In genomic region chr12:80013904-80014597, GRCm38 (mm10) we compare ENCODE assay signal across 8 mouse cellular contexts.
DNase-seq lines count a peak whose midpoint lies in the region; ATAC-seq and TF ChIP-seq lines count a peak whose summit lies in the region.

No protein-coding gene starts in this region.

- 29% methylated on average over 14 of the region's 14 CpGs for WGBS in embryonic facial prominence, embryonic 11.5 days
- 37% methylated on average over 14 of the region's 14 CpGs for WGBS in heart, embryonic 13.5 days
- 15% methylated on average over 14 of the region's 14 CpGs for WGBS in kidney, embryonic 16.5 days
- WGBS in liver, embryonic 12.5 days (ENCODE audit: insufficient replicate concordance), result 16% methylated on average over 14 of the region's 14 CpGs
- WGBS in midbrain, postnatal 0 days, result 6% methylated on average over 14 of the region's 14 CpGs

- no peaks in the 10 kb centered on the region for H3K9me3 ChIP-seq in embryonic facial prominence, embryonic 11.5 days (replicated peaks; ENCODE audit: control insufficient read depth, low read length)
- no peaks in the 10 kb centered on the region for H3K9me3 ChIP-seq in heart, embryonic 13.5 days
- H3K9me3 ChIP-seq in kidney, embryonic 16.5 days (ENCODE audit: low read length), result no peaks in the 10 kb centered on the region
- H3K9me3 ChIP-seq in liver, embryonic 12.5 days (replicated peaks), result no peaks in the 10 kb centered on the region
- no peaks in the 10 kb centered on the region for H3K9me3 ChIP-seq in midbrain, postnatal 0 days (ENCODE audit: low read length)

- TF ChIP-seq CTCF in left cerebral cortex, adult 2 months (IDR thresholded peaks at IDR 0.05), result no peak
- no peak for TF ChIP-seq CTCF in midbrain, postnatal 0 days (IDR thresholded peaks at IDR 0.05)

- intact Hi-C loops in left cerebral cortex, adult 2 months (cut with DNase I), result no loop called here

- ATAC-seq in embryonic facial prominence, embryonic 11.5 days (replicated peaks; ENCODE audit: insufficient number of reproducible peaks, low FRiP score, low TSS enrichment, low read depth), result no peak; the same call in 1 of the 2 replicates
- ATAC-seq in heart, embryonic 13.5 days (ENCODE audit: extremely low read depth, insufficient number of reproducible peaks, low FRiP score, low TSS enrichment), result no peak
- peak; percentile 56; the same call in 1 of the 2 replicates for ATAC-seq in kidney, embryonic 16.5 days (ENCODE audit: low FRiP score, low TSS enrichment)
- peak; percentile 71 for ATAC-seq in liver, embryonic 12.5 days
- peak; percentile 65; the same call in 1 of the 2 replicates for ATAC-seq in midbrain, postnatal 0 days (ENCODE audit: low FRiP score)

- no peaks in the 10 kb centered on the region for H3K36me3 ChIP-seq in embryonic facial prominence, embryonic 11.5 days (replicated peaks; ENCODE audit: control insufficient read depth, insufficient read depth, low read depth, low read length)
- H3K36me3 ChIP-seq in heart, embryonic 13.5 days, result no peaks in the 10 kb centered on the region
- H3K36me3 ChIP-seq in kidney, embryonic 16.5 days (ENCODE audit: insufficient read depth, low read length), result no peaks in the 10 kb centered on the region
- no peaks in the 10 kb centered on the region for H3K36me3 ChIP-seq in liver, embryonic 12.5 days
- H3K36me3 ChIP-seq in midbrain, postnatal 0 days (ENCODE audit: insufficient read depth, low read length), result no peaks in the 10 kb centered on the region

- H3K27ac ChIP-seq in left cerebral cortex, adult 2 months, result peak overlapping the region; percentile 48; the same call in 1 of the 2 replicates
- H3K27ac ChIP-seq in embryonic facial prominence, embryonic 11.5 days (replicated peaks; ENCODE audit: low read depth, low read length), result peak overlapping the region; percentile 39; the same call in 1 of the 2 replicates
- peak overlapping the region; percentile 74 for H3K27ac ChIP-seq in heart, embryonic 13.5 days (replicated peaks)
- peak overlapping the region; percentile 89 for H3K27ac ChIP-seq in kidney, embryonic 16.5 days (ENCODE audit: low read length)
- no peak overlapping the region for H3K27ac ChIP-seq in liver, embryonic 12.5 days
- H3K27ac ChIP-seq in midbrain, postnatal 0 days (ENCODE audit: low read depth, low read length), result peak overlapping the region; percentile 26; the same call in 1 of the 2 replicates

- peak; percentile 40 to 43 for DNase-seq in left cerebral cortex, adult 2 months (ENCODE audit: extremely low spot score in 1 of 2, low spot score in 2 of 2)
- DNase-seq in left cerebral cortex, adult 8-10 months (ENCODE audit: low spot score in 2 of 2), result no peak
- DNase-seq in embryonic facial prominence, embryonic 11.5 days (ENCODE audit: low spot score), result peak; percentile 66
- DNase-seq in midbrain, postnatal 0 days (ENCODE audit: low spot score), result peak; percentile 74
- DNase-seq in testis, postnatal 14 days (ENCODE audit: low spot score), result peak; percentile 32

- peak overlapping the region; percentile 18; the same call in 1 of the 2 replicates for H3K9ac ChIP-seq in embryonic facial prominence, embryonic 11.5 days (replicated peaks; ENCODE audit: low read length)
- 0 out of 2 replicates have a peak overlapping the region, but pooled peaks have one; percentile 11 for H3K9ac ChIP-seq in heart, embryonic 13.5 days
- H3K9ac ChIP-seq in kidney, embryonic 16.5 days (replicated peaks; ENCODE audit: low read length), result peak overlapping the region; percentile 42
- H3K9ac ChIP-seq in liver, embryonic 12.5 days, result peak overlapping the region; percentile 22; the same call in 1 of the 2 replicates
- H3K9ac ChIP-seq in midbrain, postnatal 0 days (replicated peaks; ENCODE audit: low read length, poor library complexity, severe bottlenecking), result peak overlapping the region; percentile 36; the same call in 1 of the 2 replicates

- no peaks in the 10 kb centered on the region for H3K27me3 ChIP-seq in embryonic facial prominence, embryonic 11.5 days (ENCODE audit: control insufficient read depth, insufficient read depth, low read length)
- no peaks in the 10 kb centered on the region for H3K27me3 ChIP-seq in heart, embryonic 13.5 days (replicated peaks)
- no peaks in the 10 kb centered on the region for H3K27me3 ChIP-seq in kidney, embryonic 16.5 days (ENCODE audit: insufficient read depth, low read length)
- H3K27me3 ChIP-seq in liver, embryonic 12.5 days (replicated peaks), result 0 out of 2 replicates have a peak, but pooled peaks cover 13% of the 10 kb centered on the region
- H3K27me3 ChIP-seq in midbrain, postnatal 0 days (ENCODE audit: insufficient read depth, low read length), result no peaks in the 10 kb centered on the region

- no peak overlapping the region for H3K4me2 ChIP-seq in embryonic facial prominence, embryonic 11.5 days (ENCODE audit: low read depth, low read length)
- H3K4me2 ChIP-seq in heart, embryonic 13.5 days, result peak overlapping the region; percentile 24; the same call in 1 of the 2 replicates
- H3K4me2 ChIP-seq in kidney, embryonic 16.5 days (replicated peaks; ENCODE audit: low read depth, low read length), result peak overlapping the region; percentile 31
- H3K4me2 ChIP-seq in liver, embryonic 12.5 days, result peak overlapping the region; percentile 60
- H3K4me2 ChIP-seq in midbrain, postnatal 0 days (ENCODE audit: low read depth, low read length, poor library complexity, severe bottlenecking), result peak overlapping the region; percentile 28

- peak overlapping the region; percentile 1 for H3K4me3 ChIP-seq in left cerebral cortex, adult 2 months
- no peak overlapping the region for H3K4me3 ChIP-seq in embryonic facial prominence, embryonic 11.5 days (ENCODE audit: low read depth, low read length)
- no peak overlapping the region for H3K4me3 ChIP-seq in heart, embryonic 13.5 days
- no peak overlapping the region for H3K4me3 ChIP-seq in kidney, embryonic 16.5 days (ENCODE audit: low read length)
- peak overlapping the region; percentile 8; the same call in 1 of the 2 replicates for H3K4me3 ChIP-seq in liver, embryonic 12.5 days
- H3K4me3 ChIP-seq in midbrain, postnatal 0 days (ENCODE audit: low read depth, low read length), result peak overlapping the region; percentile 6

- no peaks in the 10 kb centered on the region; the same call in 1 of the 2 replicates for H3K4me1 ChIP-seq in embryonic facial prominence, embryonic 11.5 days (ENCODE audit: control insufficient read depth, insufficient read depth, low read length)
- H3K4me1 ChIP-seq in heart, embryonic 13.5 days, result peaks cover 70% of the 10 kb centered on the region
- H3K4me1 ChIP-seq in kidney, embryonic 16.5 days (ENCODE audit: insufficient read depth, low read length), result peaks cover 50% of the 10 kb centered on the region
- H3K4me1 ChIP-seq in liver, embryonic 12.5 days, result peaks cover 11% of the 10 kb centered on the region
- peaks cover 7% of the 10 kb centered on the region; the same call in 1 of the 2 replicates for H3K4me1 ChIP-seq in midbrain, postnatal 0 days (ENCODE audit: insufficient read depth, low read length)

Comparison
In these comparisons a context has a peak if more than half of its experiments do, and no peak if none do; other contexts are left out.
1. DNase-seq: peak in left cerebral cortex, adult 2 months (2 of 2), embryonic facial prominence, embryonic 11.5 days (single experiment), midbrain, postnatal 0 days (single experiment) and testis, postnatal 14 days (single experiment); none in left cerebral cortex, adult 8-10 months (0 of 2).
2. H3K4me3 ChIP-seq: peak in left cerebral cortex, adult 2 months (single experiment), liver, embryonic 12.5 days (single experiment) and midbrain, postnatal 0 days (single experiment); none in embryonic facial prominence, embryonic 11.5 days (single experiment), heart, embryonic 13.5 days (single experiment) and kidney, embryonic 16.5 days (single experiment).
3. ATAC-seq: peak in kidney, embryonic 16.5 days (single experiment), liver, embryonic 12.5 days (single experiment) and midbrain, postnatal 0 days (single experiment); none in embryonic facial prominence, embryonic 11.5 days (single experiment) and heart, embryonic 13.5 days (single experiment).
4. Peak in every context shown above with its lines, with median percentiles within 50 percentile points of each other: H3K9ac ChIP-seq.